Mouse (Mus musculus): Measurements from ENCODE around the gene Pilra. TPM values are rescaled to one million over a fixed set of nuclear protein-coding genes. Genes with fewer than 3 reads are reported as not detected.

The Pilra gene
- total and polyA plus RNA-seq, 2 experiments from 2014 or later: 0.46 to 0.47 TPM

DNA sequence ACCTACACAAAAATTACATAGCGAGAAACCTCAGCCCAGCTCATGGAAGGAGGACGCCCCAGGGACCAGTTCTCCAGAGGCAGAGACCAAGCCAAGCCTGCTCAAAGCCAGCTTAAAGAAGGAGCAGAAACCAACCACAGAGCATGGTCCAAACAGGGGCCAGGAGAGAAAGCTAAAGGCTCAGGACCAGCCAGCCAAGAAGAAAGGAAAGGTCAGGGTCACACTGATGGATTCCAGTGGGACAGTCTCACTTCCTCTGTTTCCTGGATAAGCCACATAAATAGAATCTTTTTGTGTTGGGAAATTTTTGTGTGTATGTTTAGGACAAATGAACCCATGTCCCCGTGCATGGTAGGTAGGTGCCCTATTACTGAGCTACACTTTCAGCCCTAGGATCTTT is 39.5 kb downstream of the Pilra start:
- ATAC-seq (no peak), DNase-seq (ENCODE audit: low spot score) (no peak)
- H3K9ac ChIP-seq (replicated peaks; ENCODE audit: low read length): no peak overlapping the region
- H3K27ac ChIP-seq: no peak overlapping the region
- no peaks in the 10 kb centered on the region for H3K27me3 ChIP-seq (ENCODE audit: insufficient read depth, low read length)
- TF ChIP-seq CTCF (IDR thresholded peaks at IDR 0.05; ENCODE audit: low read depth): no peak
- WGBS: 82% methylated on average over 3 of the region's 3 CpGs
- H3K4me1 ChIP-seq (ENCODE audit: insufficient read depth, low read length): no peaks in the 10 kb centered on the region
- H3K4me3 ChIP-seq (ENCODE audit: low read length): no peak overlapping the region
- H3K36me3 ChIP-seq (ENCODE audit: insufficient read depth, low read length): no peaks in the 10 kb centered on the region
- no peak overlapping the region for H3K4me2 ChIP-seq (ENCODE audit: low read depth, low read length)
- H3K9me3 ChIP-seq (ENCODE audit: low read length): no peaks in the 10 kb centered on the region

DNA sequence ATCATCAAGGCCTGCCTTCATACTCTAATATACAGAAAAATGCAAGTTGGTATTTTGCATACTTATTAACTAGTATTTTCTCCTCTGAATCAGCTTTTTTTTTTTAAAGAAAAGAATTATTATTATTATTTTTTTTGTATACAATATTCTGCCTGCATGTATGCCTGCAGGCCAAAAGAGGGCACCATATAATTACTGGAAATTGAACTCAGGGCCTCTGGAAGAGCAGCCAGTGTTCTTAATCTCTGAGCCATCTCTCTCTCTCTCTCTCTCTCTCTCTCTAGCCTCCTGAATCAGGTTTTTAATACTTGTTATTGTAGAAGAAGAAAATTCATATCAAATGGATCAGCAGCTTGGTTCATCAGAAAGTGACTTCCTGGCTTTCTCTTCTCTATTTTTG is 44.5 kb downstream of the Pilra start:
- H3K9ac ChIP-seq (replicated peaks; ENCODE audit: low read length): no peak overlapping the region
- H3K9me3 ChIP-seq (ENCODE audit: low read length): no peaks in the 10 kb centered on the region
- DNase-seq (ENCODE audit: low spot score) (no peak), ATAC-seq (no peak)
- no peaks in the 10 kb centered on the region for H3K4me1 ChIP-seq (ENCODE audit: insufficient read depth, low read length)
- H3K36me3 ChIP-seq (ENCODE audit: insufficient read depth, low read length): no peaks in the 10 kb centered on the region
- H3K4me2 ChIP-seq (ENCODE audit: low read depth, low read length): no peak overlapping the region
- H3K27ac ChIP-seq: no peak overlapping the region
- no peaks in the 10 kb centered on the region for H3K27me3 ChIP-seq (ENCODE audit: insufficient read depth, low read length)
- no peak overlapping the region for H3K4me3 ChIP-seq (ENCODE audit: low read length)
- TF ChIP-seq CTCF (IDR thresholded peaks at IDR 0.05; ENCODE audit: low read depth): peak; percentile 36; the same call in 1 of the 2 replicates

DNA sequence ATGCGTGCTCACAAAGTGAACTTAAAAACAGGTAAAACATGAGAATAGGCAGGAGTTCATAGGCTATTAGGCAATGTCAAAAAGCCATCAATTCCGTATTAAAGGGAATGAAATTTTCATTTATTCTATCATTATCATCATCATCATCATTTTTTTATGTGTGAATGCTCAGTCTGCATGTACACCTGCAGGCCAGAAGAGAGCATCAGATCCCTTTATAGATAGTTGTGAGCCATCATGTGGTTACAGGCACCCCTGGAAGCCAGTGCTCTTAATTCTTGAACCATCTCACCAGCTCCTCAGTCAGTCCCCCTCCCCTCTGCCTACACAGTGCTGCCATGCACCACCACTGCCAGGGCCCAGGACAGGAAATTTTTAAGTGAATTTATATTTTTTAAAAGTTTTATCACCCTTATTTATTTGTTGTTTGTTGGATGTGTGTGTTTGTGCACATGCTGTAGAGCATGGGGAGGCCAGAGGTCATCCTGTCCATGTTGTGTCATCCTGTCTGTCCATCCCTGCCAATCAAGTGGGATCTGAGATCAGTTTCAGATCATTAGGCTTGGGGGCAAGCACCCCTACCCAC is 47.0 kb downstream of the Pilra start:
- ATAC-seq: no peak

DNA sequence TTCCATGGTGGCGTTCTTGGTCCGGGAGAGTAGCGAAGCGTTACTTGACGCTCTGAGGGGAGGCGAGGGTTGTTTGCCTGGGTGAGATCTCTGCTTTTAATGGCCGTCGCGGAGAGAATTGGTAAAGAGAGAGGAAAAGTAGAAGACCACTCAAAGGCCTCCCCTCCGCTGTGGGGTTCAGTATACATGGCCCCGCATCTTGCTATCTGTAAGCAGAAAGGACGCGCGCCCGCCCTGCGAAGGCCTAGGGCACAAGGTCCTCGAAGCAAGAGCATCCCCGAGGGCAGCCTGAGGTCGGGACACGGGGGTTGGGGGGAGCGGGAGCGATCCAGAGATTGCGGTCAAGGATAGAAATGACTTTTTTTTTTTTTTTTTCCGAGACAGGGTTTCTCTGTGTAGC is 47.9 kb downstream of the Pilra start:
- Histone ChIP-seq H3K9me3 (ENCODE audit: low read length) (no peaks in the 10 kb centered on the region), H3K9ac (replicated peaks; ENCODE audit: low read length) (no peak overlapping the region), H3K4me2 (ENCODE audit: low read depth, low read length) (peak overlapping the region; percentile 87), H3K4me1 (ENCODE audit: insufficient read depth, low read length) (peaks cover 21% of the 10 kb centered on the region), H3K27ac (no peak overlapping the region), H3K4me3 (ENCODE audit: low read length) (peak overlapping the region; percentile 80), H3K27me3 (ENCODE audit: insufficient read depth, low read length) (no peaks in the 10 kb centered on the region), H3K36me3 (ENCODE audit: insufficient read depth, low read length) (peaks cover under 1% of the 10 kb centered on the region; the same call in 1 of the 2 replicates)
- no peak for DNase-seq (ENCODE audit: low spot score)
- no peak for TF ChIP-seq CTCF (IDR thresholded peaks at IDR 0.05; ENCODE audit: low read depth)
- no peak for ATAC-seq
- 71% methylated on average over 24 of the region's 24 CpGs for WGBS

More for the DNA sequence above, 47.0 kb downstream of the Pilra start:
- Histone ChIP-seq H3K4me1 (ENCODE audit: insufficient read depth, low read length) (peaks cover 13% of the 10 kb centered on the region), H3K36me3 (ENCODE audit: insufficient read depth, low read length) (no peaks in the 10 kb centered on the region), H3K4me2 (ENCODE audit: low read depth, low read length) (no peak overlapping the region), H3K9ac (replicated peaks; ENCODE audit: low read length) (no peak overlapping the region), H3K9me3 (ENCODE audit: low read length) (no peaks in the 10 kb centered on the region), H3K27ac (no peak overlapping the region), H3K27me3 (ENCODE audit: insufficient read depth, low read length) (no peaks in the 10 kb centered on the region), H3K4me3 (ENCODE audit: low read length) (no peak overlapping the region)
- DNase-seq (ENCODE audit: low spot score): no peak
- peak; percentile 17 for TF ChIP-seq CTCF (IDR thresholded peaks at IDR 0.05; ENCODE audit: low read depth)
- 94% methylated on average over 2 of the region's 2 CpGs for WGBS

DNA sequence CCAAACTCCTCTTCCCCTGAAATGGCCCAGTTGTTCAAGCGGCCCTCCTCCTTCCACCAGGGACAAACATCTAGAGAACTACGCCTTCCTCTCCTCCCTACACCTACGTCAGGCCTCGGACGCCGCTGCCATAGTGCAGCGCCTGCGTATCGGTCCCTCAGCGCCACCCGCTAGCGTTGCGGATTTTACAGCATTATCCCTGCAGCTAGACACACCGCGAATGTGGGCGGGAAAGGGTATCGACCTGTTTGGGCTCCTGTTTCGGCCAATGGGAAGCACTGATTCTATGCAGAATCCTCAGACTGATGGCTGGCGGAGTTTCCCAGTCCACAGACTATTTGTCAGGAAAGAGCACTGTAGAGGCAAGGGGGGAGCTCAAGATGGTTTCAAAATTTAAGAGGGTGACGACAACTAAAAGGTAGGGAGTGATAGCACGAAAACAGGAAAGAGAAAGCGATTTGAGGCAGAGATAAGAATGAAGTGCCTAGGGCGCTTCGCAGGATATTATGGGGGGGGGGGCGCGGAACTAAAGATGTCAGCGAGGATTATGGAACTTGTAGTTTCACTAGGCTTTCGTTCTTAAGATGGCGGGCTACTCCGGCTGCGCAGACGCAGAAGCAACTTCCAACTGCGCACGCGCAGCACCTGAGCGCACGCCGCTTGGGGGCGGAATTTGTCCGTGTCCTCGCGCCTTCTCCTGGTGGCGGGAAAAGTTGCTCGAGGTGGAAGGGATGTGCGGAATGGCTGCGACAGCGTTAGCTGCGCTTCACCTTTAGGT is 48.7 kb downstream of the Pilra start, which contains the start of the genes Mepce and Zcwpw1:
Gene Mepce (minus strand): TSS at position 505 of the 778 bp plus-strand sequence.
Gene Zcwpw1 (plus strand): TSS at position 648 of the 778 bp plus-strand sequence.
- ATAC-seq (peak; percentile 70), DNase-seq (ENCODE audit: low spot score) (peak; percentile 98)
- Histone ChIP-seq H3K27me3 (ENCODE audit: insufficient read depth, low read length) (no peaks in the 10 kb centered on the region), H3K9me3 (ENCODE audit: low read length) (no peaks in the 10 kb centered on the region), H3K4me1 (ENCODE audit: insufficient read depth, low read length) (peaks cover 22% of the 10 kb centered on the region), H3K4me3 (ENCODE audit: low read length) (peak within 1 kb of the TSS; percentile 80), H3K27ac (peak within 1 kb of the TSS; percentile 98), H3K9ac (replicated peaks; ENCODE audit: low read length) (peak within 1 kb of the TSS; percentile 93), H3K36me3 (ENCODE audit: insufficient read depth, low read length) (peaks cover 9% of the 10 kb centered on the region; the same call in 1 of the 2 replicates), H3K4me2 (ENCODE audit: low read depth, low read length) (peak within 1 kb of the TSS; percentile 87)
- WGBS: under 1% methylated on average over 48 of the region's 48 CpGs
- peak; percentile 91 for TF ChIP-seq CTCF (IDR thresholded peaks at IDR 0.05; ENCODE audit: low read depth)

DNA sequence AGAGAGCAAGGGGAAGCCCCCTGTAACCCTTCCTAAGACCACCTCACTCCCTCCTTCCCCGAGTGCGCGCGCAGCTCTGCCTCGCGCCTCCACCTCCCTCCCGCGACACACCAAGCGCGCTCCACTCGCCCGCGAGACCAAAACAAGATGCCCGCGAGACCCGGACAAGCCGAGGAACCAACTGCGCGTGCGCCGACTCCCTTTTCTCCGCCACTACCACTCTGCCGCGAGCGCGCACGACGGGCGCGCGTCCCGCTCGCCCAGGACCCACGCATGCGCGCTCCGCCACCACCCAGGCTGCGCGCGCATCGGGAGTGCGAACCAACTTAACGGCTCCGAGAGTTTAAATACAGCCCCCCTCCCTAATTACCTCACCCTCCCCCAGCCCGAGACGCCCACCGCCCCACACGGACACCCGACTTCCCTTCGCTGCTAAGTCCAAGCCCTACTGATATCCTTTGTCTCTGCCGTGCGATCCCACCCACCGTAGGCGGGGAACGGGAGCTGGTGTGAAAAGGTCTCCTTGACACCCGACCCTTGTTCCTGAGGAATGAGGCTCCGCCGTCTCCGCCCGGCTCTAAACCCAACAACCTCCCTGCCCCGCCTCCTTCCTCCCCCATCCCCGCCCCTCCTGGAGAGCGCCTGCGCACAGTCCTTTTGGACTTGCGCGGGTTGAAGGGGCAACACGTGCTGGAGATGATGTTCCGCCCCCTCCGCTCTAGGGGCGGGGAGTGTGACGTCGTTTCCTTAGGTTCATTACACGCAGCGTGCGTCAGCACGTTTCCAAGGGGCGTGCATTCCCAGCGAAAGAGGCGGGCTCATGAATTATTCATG is 49.8 kb downstream of the Pilra start:
- Histone ChIP-seq H3K4me2 (ENCODE audit: low read depth, low read length) (peak overlapping the region; percentile 87), H3K27me3 (ENCODE audit: insufficient read depth, low read length) (no peaks in the 10 kb centered on the region), H3K4me1 (ENCODE audit: insufficient read depth, low read length) (peaks cover 22% of the 10 kb centered on the region), H3K36me3 (ENCODE audit: insufficient read depth, low read length) (peaks cover 19% of the 10 kb centered on the region; the same call in 1 of the 2 replicates), H3K4me3 (ENCODE audit: low read length) (peak overlapping the region; percentile 80), H3K9ac (replicated peaks; ENCODE audit: low read length) (peak overlapping the region; percentile 93), H3K9me3 (ENCODE audit: low read length) (no peaks in the 10 kb centered on the region), H3K27ac (peak overlapping the region; percentile 98)
- no peak for TF ChIP-seq CTCF (IDR thresholded peaks at IDR 0.05; ENCODE audit: low read depth)
- DNase-seq (ENCODE audit: low spot score) (peak; percentile 100), ATAC-seq (peak; percentile 92)
- under 1% methylated on average over 73 of the region's 79 CpGs for WGBS

Data from hindbrain, postnatal 0 days (tissue).